Mouse (Mus musculus): ENCODE data around the gene Srsf4.

Gene Srsf4

DNA sequence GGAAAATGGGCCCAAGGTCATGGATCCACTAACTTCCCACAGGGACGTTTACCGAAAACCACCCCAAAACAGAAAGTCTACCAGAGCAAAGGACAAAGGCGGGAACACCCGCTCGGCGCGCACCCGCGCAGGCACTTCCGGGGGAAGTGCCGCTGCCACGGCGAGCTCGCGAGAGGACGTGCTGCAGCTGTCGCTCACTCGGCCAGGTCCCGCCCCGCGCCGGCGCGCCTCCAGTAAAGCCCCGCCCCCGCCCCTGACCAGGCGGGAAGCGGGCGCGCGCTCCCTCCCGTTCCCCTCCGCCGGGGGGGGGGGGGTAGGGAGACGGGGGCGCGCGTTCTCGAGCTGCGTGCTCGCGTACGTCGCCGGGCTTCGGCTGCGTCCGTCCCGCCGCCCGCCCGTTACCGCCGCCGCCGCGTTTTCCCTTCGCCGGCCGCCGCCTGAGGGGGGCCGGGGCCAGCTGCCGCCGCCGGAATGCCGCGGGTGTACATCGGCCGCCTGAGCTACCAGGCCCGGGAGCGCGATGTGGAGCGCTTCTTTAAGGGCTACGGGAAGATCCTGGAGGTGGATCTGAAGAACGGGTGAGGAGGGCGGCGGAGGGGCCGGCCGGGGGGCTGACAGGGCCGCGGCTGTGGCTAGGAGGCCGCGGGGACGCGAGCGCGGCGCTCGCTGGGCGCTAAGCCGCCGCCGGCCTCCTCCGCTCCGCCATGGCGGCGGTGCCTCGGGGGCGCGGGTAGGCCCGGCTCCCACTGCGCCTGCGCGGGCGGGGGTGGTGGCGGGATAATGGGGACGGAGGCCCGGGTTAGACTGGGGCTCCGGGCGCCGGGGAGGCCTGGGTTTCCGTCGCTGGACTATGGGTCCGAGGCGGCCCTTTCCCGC, at the start of gene Srsf4:
Gene Srsf4 (plus strand): TSS at position 325 of the 876 bp plus-strand sequence.
- DNase-seq (ENCODE audit: low read depth, low spot score) = peak; percentile 98

DNA sequence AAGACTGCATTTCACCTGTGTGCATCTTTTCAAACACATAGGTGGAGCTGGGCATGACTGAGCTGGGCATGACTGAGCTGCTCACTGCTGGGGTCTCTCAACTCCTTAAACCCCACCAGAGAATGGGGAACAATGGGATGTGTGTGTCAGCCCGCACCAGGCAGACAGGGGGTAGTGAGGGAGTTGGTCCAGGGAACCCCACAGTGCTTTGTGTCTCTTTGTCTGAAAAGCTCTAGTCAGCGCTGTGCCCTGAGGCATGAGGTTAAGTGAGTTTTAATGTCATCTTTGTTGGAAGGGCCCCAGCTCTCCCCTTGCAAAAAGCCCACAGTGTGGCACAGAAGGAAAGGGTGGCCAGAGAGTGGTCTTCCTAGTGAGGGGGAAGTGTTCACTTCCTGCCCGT, 48.5 kb upstream of the Srsf4 start:
- no peak for DNase-seq (ENCODE audit: low read depth, low spot score)

DNA sequence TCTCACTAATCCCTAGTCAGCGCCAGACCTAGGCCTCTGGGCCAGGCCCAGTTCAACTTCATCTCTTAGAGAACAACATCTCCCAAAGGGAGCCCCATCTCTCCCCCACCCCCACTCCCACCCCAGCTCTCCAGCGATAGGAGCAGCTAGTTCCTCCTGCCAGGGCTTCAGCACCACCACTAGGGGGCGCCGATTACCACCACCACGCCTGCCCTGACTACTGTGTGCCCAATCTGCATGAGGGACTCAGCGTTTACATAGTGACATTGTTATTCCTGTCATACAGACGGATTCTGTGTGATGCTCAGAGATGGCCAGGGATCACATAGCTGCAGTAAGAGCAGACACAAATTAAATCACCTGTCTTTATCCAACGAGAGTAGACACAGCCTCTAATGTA, 47.6 kb upstream of the Srsf4 start:
- DNase-seq (ENCODE audit: low read depth, low spot score) = no peak

DNA sequence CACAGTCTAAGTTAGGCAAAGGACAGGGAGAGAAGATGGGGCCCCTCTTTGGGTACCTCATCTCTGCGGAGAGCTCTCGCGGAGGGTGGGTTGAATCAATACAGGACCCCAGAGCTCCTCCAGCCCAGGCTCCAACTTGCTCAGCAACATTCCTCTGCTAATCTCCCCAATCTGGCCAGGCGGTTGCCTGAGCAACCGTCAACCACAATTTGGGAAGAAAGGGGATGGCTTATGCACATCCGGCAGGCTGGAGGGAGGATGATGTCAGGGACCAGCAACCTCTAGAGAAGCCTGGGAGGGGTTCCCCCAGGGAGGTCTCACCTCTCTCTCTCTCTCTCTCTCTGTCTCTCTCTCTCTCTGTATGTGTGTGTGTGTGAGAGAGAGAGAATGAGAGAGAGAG, 46.5 kb upstream of the Srsf4 start:
- no peak for DNase-seq (ENCODE audit: low read depth, low spot score)

DNA sequence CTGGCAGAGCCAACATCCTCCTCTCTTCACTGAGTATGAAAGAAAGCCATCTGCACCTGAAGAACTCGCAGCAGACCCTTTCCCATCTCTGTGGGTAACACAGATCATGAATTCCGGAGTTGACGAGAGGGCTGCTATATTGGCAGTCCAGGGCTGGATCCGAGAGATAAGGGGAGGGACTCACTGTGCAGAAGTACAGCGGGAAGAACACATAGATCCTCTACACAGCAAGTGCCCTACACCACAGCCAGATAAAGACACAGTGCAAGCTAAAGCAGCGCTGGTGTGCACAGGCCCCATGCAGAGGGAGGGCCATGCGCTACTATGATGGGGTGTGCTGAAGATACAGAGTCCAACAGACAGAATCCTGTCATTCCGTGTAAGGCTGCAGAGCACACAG, 44.3 kb upstream of the Srsf4 start:
- no peak for DNase-seq (ENCODE audit: low read depth, low spot score)

DNA sequence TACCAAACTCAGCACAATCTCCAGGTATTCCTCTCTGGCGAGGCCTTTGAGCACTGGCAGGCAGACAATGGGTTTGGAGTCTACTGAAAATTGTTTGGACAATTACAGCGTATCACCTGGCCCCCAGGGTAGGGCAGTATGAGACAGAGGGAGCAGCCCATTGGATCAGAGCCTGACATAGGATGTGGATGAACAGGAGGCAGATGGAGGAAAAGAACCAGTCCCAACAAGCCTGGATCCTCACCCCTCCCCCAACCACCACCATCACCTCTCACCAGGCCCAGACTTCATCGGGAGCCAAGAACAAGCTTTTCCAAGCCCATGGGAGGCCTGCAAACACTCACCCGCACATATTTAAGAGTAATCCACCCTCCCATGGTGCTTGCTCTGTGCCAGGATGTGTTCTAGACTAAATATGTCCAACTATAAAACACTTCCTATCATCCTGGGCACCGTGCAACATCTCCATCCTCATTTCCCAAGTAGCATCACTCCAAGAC, 41.8 kb upstream of the Srsf4 start:
- DNase-seq (ENCODE audit: low read depth, low spot score) = peak; percentile 45

DNA sequence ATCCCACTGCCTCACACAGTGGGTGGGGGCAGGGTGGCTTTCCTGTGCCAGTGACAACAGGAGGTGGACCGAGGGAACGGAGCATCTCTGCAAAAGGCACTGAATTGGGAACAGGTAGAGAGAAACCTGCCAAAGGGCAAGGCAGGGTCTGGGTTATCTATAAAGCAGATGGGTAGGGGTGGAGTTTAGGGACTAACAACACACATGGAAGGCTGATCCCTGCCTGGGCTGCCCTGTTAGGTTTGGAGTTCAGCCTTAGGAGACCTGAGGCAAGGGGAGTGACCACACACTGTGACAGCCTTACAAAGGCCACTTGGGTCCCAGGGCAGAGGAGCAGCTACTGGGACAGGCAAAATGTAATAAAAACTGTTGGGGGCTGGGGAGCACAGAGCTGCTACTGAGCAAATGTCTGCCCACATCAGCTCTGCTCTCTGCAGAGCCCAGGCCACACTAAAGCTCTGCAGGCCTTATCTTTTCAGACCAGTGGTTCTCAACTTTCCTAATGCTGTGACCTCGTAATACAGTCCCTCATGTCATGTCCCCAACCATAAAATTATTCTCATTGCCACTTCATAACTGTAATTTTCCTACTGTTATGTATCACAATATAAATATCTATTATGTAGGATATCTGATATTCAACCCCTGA, 40.5 kb upstream of the Srsf4 start:
- DNase-seq (ENCODE audit: low read depth, low spot score) = no peak

DNA sequence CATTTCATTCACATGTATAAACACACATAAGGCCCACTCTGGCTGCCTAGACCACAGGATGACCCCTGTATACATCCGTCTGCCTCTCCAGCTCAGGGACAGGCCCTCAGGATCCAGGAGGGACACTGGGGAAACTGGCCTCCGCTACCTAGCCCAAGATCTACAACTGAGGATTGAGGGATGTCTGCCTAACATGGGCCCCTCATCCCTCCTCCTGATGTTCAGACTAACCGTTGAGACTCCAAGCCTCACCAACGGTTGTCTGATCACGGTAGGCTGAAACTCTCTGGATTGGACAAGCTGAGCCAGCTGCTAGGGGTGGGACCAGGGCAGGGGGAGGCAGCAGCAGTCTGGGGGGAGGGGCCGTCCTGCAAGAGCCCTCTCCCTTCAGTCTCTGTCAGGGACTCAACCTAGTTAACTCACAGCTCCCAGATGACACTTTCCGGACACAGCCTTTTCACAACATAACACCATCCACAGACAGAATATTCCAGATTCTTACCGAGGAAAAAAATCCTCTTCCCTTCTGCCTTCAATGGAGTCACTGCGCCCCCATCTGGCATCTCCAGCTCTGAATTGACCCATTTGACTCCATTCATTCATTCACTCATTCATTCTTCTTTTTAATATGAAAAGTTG, 39.3 kb upstream of the Srsf4 start:
- DNase-seq (ENCODE audit: low read depth, low spot score) = peak; percentile 63

DNA sequence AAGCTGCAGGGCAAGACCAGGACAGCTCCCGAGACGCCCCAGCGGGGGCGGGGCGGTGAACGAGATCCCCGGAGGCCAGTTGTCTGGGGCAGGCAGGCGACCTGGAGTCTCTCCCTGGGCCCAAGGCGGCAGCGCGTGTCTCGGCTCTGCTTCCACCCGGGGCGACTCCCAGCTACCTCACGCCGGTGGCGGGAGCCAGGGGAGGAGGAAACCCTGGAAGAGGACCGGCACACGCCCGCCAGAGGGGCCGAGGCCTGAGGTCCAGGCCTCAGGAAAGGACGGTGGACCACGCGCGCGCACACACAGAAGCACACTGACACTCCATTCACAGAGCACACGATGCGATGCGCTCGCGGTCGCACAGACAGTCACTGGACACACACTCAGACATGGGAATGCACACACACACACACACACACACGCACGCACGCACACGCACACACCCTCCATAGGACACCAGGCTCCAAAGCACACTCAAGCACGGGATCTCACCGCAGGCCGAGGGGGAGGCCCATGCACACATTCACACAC, 37.0 kb upstream of the Srsf4 start:
- DNase-seq (ENCODE audit: low read depth, low spot score) = peak; percentile 50

DNA sequence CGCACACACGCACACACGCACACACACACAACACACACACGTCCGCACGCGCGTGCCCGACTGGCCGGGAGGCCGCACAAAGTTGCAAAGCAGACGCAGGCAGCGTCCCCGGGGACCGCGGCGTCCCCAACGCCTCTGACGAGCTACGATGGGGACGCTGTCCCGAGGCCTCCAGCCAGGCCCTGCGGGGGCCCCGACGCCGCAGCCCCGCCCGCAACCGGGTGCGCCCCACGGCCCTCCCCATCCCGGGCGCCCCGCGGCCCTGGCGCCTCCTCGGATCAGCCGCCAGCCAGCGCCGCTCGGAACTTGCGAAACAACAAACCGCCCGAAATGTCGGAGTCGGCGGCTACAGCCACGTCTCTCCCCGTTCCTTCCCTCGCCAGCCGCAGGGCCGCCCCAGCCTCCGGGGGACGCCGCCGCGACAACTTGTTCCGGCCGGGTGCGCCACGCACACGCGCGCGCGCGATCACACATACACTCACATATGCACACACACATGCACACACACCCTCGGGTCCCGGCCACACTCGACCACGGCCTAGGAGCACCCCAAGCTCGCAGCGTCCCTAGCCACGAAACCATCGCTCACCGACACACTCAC, 36.4 kb upstream of the Srsf4 start:
- no peak for DNase-seq (ENCODE audit: low read depth, low spot score)

DNA sequence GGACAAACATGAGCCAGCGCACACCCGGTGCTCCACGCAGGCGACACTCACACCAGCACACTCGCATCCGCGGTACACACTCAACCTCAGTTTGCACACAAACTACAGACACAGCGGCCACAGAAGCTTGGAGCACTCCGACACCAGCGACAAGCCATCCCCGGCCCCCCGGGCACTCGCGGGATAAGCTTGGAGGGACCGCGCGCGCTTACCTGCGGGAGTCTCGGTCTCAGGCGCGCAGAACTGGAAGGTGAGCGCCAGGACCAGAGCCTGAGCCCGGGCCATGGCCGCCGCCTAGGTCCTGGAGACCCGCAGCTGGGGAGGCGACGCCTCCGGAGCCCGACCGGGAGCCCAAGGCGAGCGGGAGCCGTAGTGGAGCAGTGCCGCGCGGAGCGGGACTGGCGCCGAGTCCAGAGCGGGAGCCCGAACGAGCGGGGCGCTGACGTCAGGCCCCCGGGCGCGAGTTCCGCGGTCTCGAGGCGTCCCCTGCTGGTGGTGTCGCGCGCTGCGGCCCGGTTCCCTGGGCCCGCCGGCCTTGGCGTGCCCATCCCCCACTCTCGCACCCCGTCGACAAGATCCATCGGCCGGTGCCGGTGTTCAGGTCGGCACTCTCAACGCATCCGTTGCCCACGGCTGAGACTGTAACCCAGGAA, 35.4 kb upstream of the Srsf4 start, which contains the start of gene Ptpru:
Gene Ptpru (minus strand): TSS at position 417 of the 653 bp plus-strand sequence.
- peak; percentile 87 for DNase-seq (ENCODE audit: low read depth, low spot score)

DNA sequence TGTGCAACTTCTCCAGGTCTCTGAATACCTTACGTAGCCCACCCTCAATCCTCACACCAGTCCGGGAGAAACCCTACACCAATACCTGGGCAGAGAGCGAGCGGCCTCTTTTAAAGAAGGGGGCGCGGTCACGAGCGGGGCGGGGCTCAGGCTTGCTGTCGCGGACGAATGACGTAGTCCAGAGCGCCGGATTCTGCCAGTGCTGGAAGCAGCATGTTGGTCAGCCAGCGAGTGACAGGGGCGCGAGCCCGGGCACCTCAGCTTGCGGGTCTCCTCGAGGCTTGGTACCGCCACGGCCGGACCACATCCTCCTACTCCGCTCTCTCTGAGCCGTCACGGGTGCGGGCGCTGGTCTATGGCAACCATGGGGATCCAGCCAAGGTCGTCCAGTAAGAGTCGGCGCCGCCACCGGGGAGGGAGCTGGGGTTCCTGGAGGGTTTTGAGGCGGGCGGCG, 30.1 kb upstream of the Srsf4 start, which contains the start of gene Mecr:
Gene Mecr (plus strand): TSS at position 181 of the 454 bp plus-strand sequence.
- DNase-seq (ENCODE audit: low read depth, low spot score) = peak; percentile 96

DNA sequence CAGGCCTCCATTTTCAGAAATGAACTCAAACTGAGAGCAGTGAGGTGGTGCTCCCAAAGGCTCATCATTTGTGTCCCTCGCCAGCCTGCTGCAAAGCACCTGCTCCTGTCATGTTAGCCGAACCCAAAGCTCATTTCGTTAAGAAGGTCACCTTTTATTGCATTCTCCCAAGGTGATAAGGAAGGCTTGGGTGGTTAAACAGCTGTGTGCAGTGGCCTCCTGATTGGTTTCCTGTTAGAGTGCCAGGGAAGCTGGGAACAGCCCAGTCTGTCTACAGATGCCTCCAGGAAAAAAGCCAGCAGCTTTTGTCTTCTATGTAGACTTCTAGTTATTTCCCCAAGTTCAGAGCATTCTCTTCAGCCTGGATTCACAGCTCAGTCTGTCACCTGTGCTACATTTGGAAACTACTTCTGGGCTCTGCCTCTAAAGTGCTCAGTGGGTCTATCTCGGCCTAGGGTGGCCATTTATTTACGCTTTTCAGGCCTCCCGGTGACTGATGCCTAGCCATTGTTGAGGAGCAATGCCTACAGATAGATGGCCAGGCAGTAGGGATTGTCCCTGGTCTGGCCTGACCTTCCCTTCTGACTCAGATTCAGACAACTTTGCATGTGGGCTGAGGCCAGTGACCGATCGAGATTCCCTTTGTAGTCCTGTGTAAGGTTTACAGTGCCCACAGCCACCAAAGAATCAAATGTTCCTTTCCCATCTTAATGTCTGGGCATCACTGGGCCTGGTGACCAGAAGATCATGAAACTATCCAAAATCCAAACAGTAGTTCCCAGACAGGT, 27.2 kb upstream of the Srsf4 start:
- no peak for DNase-seq (ENCODE audit: low read depth, low spot score)

DNA sequence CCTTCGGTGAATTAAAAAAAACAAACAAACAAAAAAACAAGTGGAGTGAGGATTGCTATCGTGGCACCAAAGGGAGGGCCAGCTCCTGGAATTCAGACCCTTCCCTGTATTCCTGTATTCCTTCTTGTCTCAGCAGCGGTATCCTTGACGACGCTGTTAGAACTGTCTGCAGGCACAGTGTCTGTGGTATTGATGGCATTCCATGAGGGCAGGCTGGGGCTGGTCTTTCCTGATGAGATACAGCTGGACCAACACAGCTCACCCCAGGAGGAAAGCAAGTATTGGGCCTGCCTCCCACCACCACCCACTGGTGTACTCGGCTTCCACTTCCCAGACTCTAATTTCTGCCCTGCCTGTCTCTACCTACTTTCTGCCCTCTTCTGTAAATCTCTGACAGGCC, 25.3 kb upstream of the Srsf4 start:
- no peak for DNase-seq (ENCODE audit: low read depth, low spot score)

DNA sequence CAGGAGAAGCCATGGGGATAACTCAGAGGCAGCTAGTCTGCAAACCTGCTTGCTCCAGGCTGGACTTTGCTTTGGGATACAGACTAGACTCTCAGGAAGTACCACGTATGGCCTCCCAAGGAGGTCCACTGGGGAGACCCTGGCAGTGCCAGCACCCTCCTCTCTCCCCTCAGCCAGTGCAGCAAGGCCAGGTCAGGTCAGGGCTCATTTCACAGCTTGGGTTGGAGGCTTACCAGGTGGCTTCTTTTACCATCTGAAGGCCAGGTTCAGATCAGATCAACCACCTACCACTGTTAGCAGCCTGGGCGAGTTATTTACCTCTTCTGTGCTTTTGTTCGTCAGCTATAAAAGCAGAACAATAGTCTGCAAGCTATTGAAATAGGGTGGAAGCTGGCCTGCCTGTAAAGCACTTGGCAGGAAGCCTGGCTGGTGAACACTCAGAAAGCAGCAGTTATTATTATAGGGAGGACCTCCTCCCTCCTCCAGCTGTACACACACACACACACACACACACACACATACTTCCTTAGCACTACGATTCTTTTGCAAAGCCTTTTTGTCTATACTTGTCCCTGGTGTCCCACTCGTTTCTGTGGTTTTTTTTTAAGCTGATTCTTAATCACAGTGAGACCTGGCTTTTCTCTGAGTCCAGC, 23.3 kb upstream of the Srsf4 start:
- DNase-seq (ENCODE audit: low read depth, low spot score) = peak; percentile 86

DNA sequence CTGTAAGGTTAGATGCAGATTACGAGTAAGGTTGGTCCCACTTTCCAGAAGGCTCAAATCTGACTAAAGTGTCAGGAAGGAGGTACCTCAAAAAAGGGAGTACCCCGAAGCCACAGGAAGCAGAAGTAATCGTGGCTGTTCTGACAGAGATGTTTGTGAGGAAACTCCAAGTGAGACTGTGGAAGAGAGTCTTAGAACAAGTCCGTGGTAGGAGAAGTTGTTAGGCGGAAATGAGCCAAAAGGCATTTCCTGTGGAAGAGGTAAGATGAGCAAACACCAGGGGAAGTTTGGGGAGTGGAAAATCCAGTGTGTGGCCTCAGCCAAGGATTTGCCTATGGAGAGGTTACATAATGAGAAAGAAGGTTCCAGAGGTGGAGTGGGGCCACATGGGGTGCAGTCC, 18.5 kb upstream of the Srsf4 start:
- no peak for DNase-seq (ENCODE audit: low read depth, low spot score)

DNA sequence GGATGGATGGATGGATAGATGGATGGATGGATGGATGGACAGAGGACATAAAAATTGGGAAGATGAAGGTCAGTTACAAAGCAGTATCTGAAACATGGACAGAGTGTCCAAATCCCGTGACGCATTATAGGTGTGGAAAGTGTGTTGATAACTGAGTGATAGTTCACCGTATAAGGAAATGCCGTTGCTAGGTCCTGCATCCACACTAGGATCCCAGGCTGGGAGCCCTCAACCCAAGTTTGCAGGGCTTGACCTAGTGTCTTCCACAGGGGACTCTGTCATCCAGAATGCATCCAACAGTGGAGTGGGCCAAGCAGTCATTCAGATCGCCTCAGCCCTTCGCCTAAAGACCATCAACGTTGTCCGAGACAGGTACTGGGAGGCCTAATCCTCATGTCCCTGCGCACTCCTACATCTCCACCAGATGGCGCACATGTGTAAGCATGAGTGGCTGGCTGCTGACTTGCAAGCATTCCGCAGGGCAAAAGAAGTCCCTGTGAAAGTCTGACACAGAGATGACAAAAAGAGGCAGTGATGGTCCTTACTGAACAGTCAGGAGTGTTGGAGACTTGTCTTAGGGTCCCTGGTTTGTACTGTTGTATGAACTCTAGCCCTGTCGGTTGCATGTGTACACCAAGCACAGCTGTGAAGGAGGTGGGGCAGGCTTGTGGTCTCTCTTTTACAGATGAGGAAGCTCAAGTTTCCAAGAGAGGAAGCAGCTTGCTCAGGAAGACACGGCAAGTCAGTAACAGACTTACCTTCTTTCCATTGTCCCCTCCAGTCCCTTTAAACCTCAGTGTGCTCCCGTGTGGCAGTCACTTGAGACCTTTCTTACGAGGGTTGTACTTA, 12.7 kb upstream of the Srsf4 start:
- DNase-seq (ENCODE audit: low read depth, low spot score) = peak; percentile 88

DNA sequence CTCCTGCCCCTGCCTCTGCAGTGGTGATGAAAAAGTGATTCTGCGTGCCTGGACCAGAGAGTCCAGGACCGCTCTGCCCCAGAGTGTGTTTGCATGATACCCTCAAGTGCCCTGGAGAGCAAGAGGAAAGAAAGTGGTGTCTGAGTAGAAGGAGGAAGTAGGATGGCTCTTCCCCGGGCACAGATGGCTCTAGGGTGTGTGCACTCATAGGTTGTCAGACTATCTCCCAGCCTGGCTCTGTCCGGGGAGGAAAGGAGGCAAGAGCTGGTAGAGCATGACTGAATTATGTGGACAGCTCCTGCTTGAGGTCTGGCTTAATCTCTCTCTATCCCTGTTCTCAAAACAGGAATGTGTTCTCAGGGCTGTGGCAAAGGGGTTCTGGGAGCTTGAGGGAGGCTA, 12.1 kb upstream of the Srsf4 start:
- no peak for DNase-seq (ENCODE audit: low read depth, low spot score)

Measured in brain, adult 2 months (tissue).